Mouse (Mus musculus): ENCODE data around the gene Ngrn.

The Ngrn gene

GRCm38 (mm10) chr7:80307766-80308165 lies 46.8 kb downstream of the Ngrn start:
- no peak for DNase-seq (ENCODE audit: low spot score in 2 of 2)

- DNase-seq (ENCODE audit: low spot score in 2 of 2): no peak
These were observed 49.8 kb downstream of the Ngrn start for GRCm38 (mm10) chr7:80310771-80311170.
